Mouse (Mus musculus) midbrain, embryonic 16.5 days (tissue): Measurements from ENCODE around the gene Rad54l. TPM values are rescaled to one million over a fixed set of nuclear protein-coding genes. Genes with fewer than 3 reads are reported as not detected.
A peak's percentile ranks its signal among the peaks of the same experiment; 100 is the strongest.

Experiments
- ATAC-seq: fragments of 200-750 bp; cut with Nextera tagmentation; 2 replicates; pipeline ENCODE4 v1.8.0; 2017; ENCODE audit warnings: moderate TSS enrichment
- H3K27ac ChIP-seq: fragments of 300-500 bp; sonication (generic); 2 replicates; pipeline ENCODE4 v1.5.1; 2014; ENCODE audit warnings: mild to moderate bottlenecking, low read length, mixed read lengths
- H3K27me3 ChIP-seq: fragments of 300-500 bp; sonication (generic); 2 replicates; pipeline ENCODE4 v1.6.1; 2014; ENCODE audit warnings: low read depth, low read length, mixed read lengths; ENCODE audit not compliant: control insufficient read depth, insufficient read depth
- H3K36me3 ChIP-seq: fragments of 300-500 bp; sonication (generic); 2 replicates; pipeline ENCODE4 v1.6.1; 2014; ENCODE audit warnings: mild to moderate bottlenecking, low read length, moderate library complexity, mixed read lengths; ENCODE audit not compliant: control insufficient read depth, insufficient read depth
- H3K4me1 ChIP-seq: fragments of 300-500 bp; sonication (generic); 2 replicates; pipeline ENCODE4 v1.6.1; 2014; ENCODE audit warnings: mild to moderate bottlenecking, low read length, mixed read lengths; ENCODE audit not compliant: control insufficient read depth, insufficient read depth
- H3K4me2 ChIP-seq: fragments of 300-500 bp; sonication (generic); 2 replicates; pipeline ENCODE4 v1.6.1; 2014; ENCODE audit warnings: mild to moderate bottlenecking, low read length, mixed read lengths
- H3K4me3 ChIP-seq: fragments of 300-500 bp; sonication (generic); 2 replicates; pipeline ENCODE4 v1.5.1; 2014; ENCODE audit warnings: low read depth, mild to moderate bottlenecking, low read length, moderate library complexity, mixed read lengths
- H3K9ac ChIP-seq: fragments of 300-500 bp; sonication (generic); 2 replicates; pipeline ENCODE4 v1.6.1; 2014; ENCODE audit warnings: low read depth, low read length, mixed read lengths
- H3K9me3 ChIP-seq: fragments of 300-500 bp; sonication (generic); replicated peaks from 2 replicates; pipeline ENCODE4 v1.6.1; 2014; ENCODE audit warnings: mild to moderate bottlenecking, low read length, mixed read lengths; ENCODE audit not compliant: control insufficient read depth, poor library complexity, severe bottlenecking
- WGBS: fragments of 180-500 bp; shearing (Covaris S2); extraction: QIAGEN DNeasy Blood & Tissue Kit; methylation state at CpG from one replicate; pipeline ENCODE4 v1.1.7; 2014; 5-methylcytosine and 5-hydroxymethylcytosine counted together
- polyA plus RNA-seq: library from polyadenylated mRNA; unstranded; fragments of >200 nt; fragmentation: Nextera tagmentation; extraction: Ambion mirVana; gene quantifications from 2 replicates; pipeline ENCODE4 v1.2.1, GENCODE M21; 2015

Gene Rad54l
- polyA plus RNA-seq, 1 experiment from 2014 or later, result 4.6 TPM

GRCm38 (mm10) chr4:116160769-116161168 lies 37.3 kb upstream of the Rad54l start:
- Histone ChIP-seq H3K9me3 (no peaks in the 10 kb centered on the region), H3K27ac (no peak overlapping the region), H3K27me3 (no peaks in the 10 kb centered on the region), H3K36me3 (peaks cover 31% of the 10 kb centered on the region), H3K4me2 (no peak overlapping the region), H3K4me3 (no peak overlapping the region), H3K9ac (no peak overlapping the region), H3K4me1 (no peaks in the 10 kb centered on the region)
- WGBS, result 79% methylated on average over 3 of the region's 3 CpGs
- no peak for ATAC-seq

GRCm38 (mm10) chr4:116159912-116160311 lies 36.4 kb upstream of the Rad54l start:
- H3K9ac ChIP-seq, result no peak overlapping the region
- peaks cover 36% of the 10 kb centered on the region for H3K36me3 ChIP-seq
- H3K27ac ChIP-seq, result no peak overlapping the region
- no peaks in the 10 kb centered on the region for H3K9me3 ChIP-seq
- H3K4me2 ChIP-seq, result no peak overlapping the region
- no peaks in the 10 kb centered on the region for H3K27me3 ChIP-seq
- H3K4me1 ChIP-seq, result no peaks in the 10 kb centered on the region
- ATAC-seq, result 0 out of 2 replicates have a peak, but pooled peaks have one; percentile 50
- no peak overlapping the region for H3K4me3 ChIP-seq
- WGBS, result 71% methylated on average over 3 of the region's 3 CpGs

GRCm38 (mm10) chr4:116157882-116158281 lies 34.4 kb upstream of the Rad54l start:
- no peaks in the 10 kb centered on the region for H3K9me3 ChIP-seq
- peaks cover 52% of the 10 kb centered on the region for H3K36me3 ChIP-seq
- WGBS, result 95% methylated on average over 2 of the region's 2 CpGs

DNA sequence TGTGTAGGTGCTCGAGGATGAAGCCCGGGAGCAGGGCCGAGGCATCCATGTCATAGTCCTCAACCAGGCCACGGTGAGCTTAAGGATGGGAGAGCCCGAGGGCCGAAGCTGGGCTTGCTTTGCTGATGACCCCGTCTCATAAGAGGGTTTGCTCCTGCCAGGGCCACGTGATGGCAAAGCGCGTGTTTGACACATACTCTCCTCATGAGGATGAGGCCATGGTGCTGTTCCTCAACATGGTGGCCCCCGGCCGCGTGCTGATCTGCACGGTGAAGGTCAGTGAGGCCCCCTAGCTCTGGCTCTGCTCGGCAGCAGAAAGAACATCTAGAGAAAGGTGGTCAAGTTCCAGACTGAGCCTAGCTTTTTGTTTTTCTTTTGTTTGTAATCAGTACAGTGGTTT lies 29.2 kb upstream of the Rad54l start:
- 93% methylated on average over 15 of the region's 15 CpGs for WGBS
- Histone ChIP-seq H3K4me3 (no peak overlapping the region), H3K9ac (no peak overlapping the region), H3K36me3 (peaks cover 39% of the 10 kb centered on the region), H3K4me1 (peaks cover 13% of the 10 kb centered on the region), H3K4me2 (no peak overlapping the region), H3K27me3 (no peaks in the 10 kb centered on the region), H3K9me3 (no peaks in the 10 kb centered on the region), H3K27ac (no peak overlapping the region)
- ATAC-seq, result no peak

More at GRCm38 (mm10) chr4:116157882-116158281, 34.4 kb upstream of the Rad54l start:
- Histone ChIP-seq H3K4me3 (no peak overlapping the region), H3K4me2 (no peak overlapping the region), H3K4me1 (no peaks in the 10 kb centered on the region), H3K9ac (no peak overlapping the region), H3K27me3 (no peaks in the 10 kb centered on the region), H3K27ac (no peak overlapping the region)
- ATAC-seq, result no peak

GRCm38 (mm10) chr4:116151238-116151637 lies 27.7 kb upstream of the Rad54l start, which contains the start of gene Lurap1:
TSS of gene Lurap1 (minus strand) at chr4:116151338.
- no peak for ATAC-seq
- Histone ChIP-seq H3K9me3 (no peaks in the 10 kb centered on the region), H3K4me2 (peak within 1 kb of the TSS; percentile 75), H3K36me3 (peaks cover 26% of the 10 kb centered on the region), H3K27me3 (no peaks in the 10 kb centered on the region), H3K4me1 (peaks cover 13% of the 10 kb centered on the region), H3K4me3 (peak within 1 kb of the TSS; percentile 86), H3K27ac (peak within 1 kb of the TSS; percentile 87), H3K9ac (peak within 1 kb of the TSS; percentile 96)
- 78% methylated on average over 6 of the region's 6 CpGs for WGBS

- Histone ChIP-seq H3K27ac (no peak overlapping the region; the same call in 1 of the 2 replicates), H3K4me1 (peaks cover 13% of the 10 kb centered on the region), H3K27me3 (no peaks in the 10 kb centered on the region), H3K36me3 (peaks cover 22% of the 10 kb centered on the region), H3K9me3 (no peaks in the 10 kb centered on the region), H3K9ac (peak overlapping the region; percentile 96), H3K4me2 (peak overlapping the region; percentile 75), H3K4me3 (peak overlapping the region; percentile 86)
- WGBS, result 29% methylated on average over 4 of the region's 4 CpGs
- ATAC-seq, result peak; percentile 18; the same call in 1 of the 2 replicates
Measured at GRCm38 (mm10) chr4:116150862-116151221, 27.4 kb upstream of the Rad54l start.

DNA sequence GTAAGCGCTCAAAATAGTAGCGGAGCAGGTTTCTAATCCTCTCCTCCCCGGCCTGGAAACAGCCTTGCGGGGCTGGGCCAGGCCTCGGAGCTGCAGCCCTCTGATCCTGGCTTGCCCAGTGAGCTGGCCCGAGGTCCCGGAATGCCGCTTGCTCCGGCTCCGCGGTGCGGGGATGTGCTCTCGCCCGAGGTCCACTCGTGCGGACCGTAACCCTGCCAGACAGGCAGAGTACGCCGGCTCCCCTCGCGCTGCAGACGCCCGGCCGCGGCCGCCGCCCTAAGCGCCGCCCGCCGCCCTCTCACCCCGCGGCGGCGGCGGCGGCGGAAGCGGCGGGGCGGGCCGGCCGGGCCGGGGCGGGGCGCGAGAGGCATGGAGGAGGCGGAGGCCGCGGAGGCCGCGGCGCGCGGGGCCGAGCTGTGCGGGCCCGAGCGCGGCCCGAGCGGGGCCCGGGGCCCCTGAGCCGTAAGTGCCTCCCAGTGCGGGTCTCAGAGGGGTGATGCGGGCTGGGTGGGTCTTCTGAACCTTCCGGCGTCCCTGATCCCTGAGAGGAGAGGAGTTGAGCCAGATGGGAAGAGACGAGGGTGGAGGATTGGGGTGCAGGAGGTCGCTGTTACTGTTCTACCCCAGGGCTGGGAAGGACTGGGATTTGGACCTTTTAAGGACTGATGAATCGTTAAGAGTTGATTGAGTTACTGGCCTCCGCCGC lies 26.8 kb upstream of the Rad54l start:
- Histone ChIP-seq H3K9ac (peak overlapping the region; percentile 96), H3K36me3 (peaks cover 19% of the 10 kb centered on the region), H3K9me3 (no peaks in the 10 kb centered on the region), H3K4me2 (peak overlapping the region; percentile 75), H3K27ac (peak overlapping the region; percentile 87), H3K4me3 (peak overlapping the region; percentile 86), H3K27me3 (no peaks in the 10 kb centered on the region), H3K4me1 (peaks cover 13% of the 10 kb centered on the region)
- under 1% methylated on average over 53 of the region's 73 CpGs for WGBS
- ATAC-seq, result peak; percentile 92

- peak overlapping the region; percentile 86 for H3K4me3 ChIP-seq
- H3K9ac ChIP-seq, result peak overlapping the region; percentile 96
- 19% methylated on average over 6 of the region's 6 CpGs for WGBS
- peak overlapping the region; percentile 87 for H3K27ac ChIP-seq
- peaks cover 15% of the 10 kb centered on the region for H3K36me3 ChIP-seq
- H3K4me2 ChIP-seq, result peak overlapping the region; percentile 75
- H3K4me1 ChIP-seq, result peaks cover 13% of the 10 kb centered on the region
- H3K9me3 ChIP-seq, result no peaks in the 10 kb centered on the region
- no peaks in the 10 kb centered on the region for H3K27me3 ChIP-seq
- ATAC-seq, result peak; percentile 13; the same call in 1 of the 2 replicates
Measured at GRCm38 (mm10) chr4:116149812-116150155, 26.3 kb upstream of the Rad54l start.

GRCm38 (mm10) chr4:116143891-116144717 lies 20.6 kb upstream of the Rad54l start:
- under 1% methylated on average over 46 of the region's 47 CpGs for WGBS
- H3K9me3 ChIP-seq, result no peaks in the 10 kb centered on the region

More at GRCm38 (mm10) chr4:116143891-116144717, 20.6 kb upstream of the Rad54l start:
- no peaks in the 10 kb centered on the region for H3K27me3 ChIP-seq
- ATAC-seq, result peak; percentile 69
- peaks cover 7% of the 10 kb centered on the region; the same call in 1 of the 2 replicates for H3K4me1 ChIP-seq
- peak overlapping the region; percentile 60 for H3K4me3 ChIP-seq
- no peaks in the 10 kb centered on the region for H3K36me3 ChIP-seq
- peak overlapping the region; percentile 73 for H3K9ac ChIP-seq
- peak overlapping the region; percentile 92 for H3K4me2 ChIP-seq
- no peak overlapping the region for H3K27ac ChIP-seq
